Mouse (Mus musculus): ENCODE data around the gene Zmpste24.

- TF ChIP-seq POLR2A (IDR thresholded peaks at IDR 0.05; ENCODE audit: insufficient read length, low read depth) (no peak), SRF (IDR thresholded peaks at IDR 0.05; ENCODE audit: control insufficient read depth, insufficient read length, low read depth) (no peak), POLR2AphosphoS2 (IDR thresholded peaks at IDR 0.05; ENCODE audit: insufficient read length, low read depth) (no peak), USF1 (IDR thresholded peaks at IDR 0.05; ENCODE audit: low read depth) (no peak)
Observed at GRCm38 (mm10) chr4:121040897-121041671, 57.0 kb downstream of the Zmpste24 start.
